Mouse (Mus musculus) lung, embryonic 14.5 days (tissue): ENCODE measurements around the gene Drosha. TPM values are rescaled to one million over a fixed set of nuclear protein-coding genes. Genes with fewer than 3 reads are reported as not detected.

Experiments
- ATAC-seq: fragments of 200-750 bp; cut with Nextera tagmentation; 2 replicates; pipeline ENCODE4 v1.8.0; 2017; ENCODE audit warnings: mild to moderate bottlenecking, moderate TSS enrichment, moderate library complexity; ENCODE audit not compliant: insufficient read depth
- DNase-seq: peaks from one replicate; pipeline ENCODE4 v3.0.0-alpha.2; 2015
- H3K27ac ChIP-seq: fragments of 300-500 bp; sonication (generic); 2 replicates; pipeline ENCODE4 v1.5.1; 2014; ENCODE audit warnings: low read depth, mild to moderate bottlenecking, moderate library complexity
- H3K27me3 ChIP-seq: fragments of 300-500 bp; sonication (generic); 2 replicates; pipeline ENCODE4 v1.6.1; 2014; ENCODE audit warnings: low read length, control low read depth; ENCODE audit not compliant: insufficient read depth
- H3K36me3 ChIP-seq: fragments of 300-500 bp; sonication (generic); 2 replicates; pipeline ENCODE4 v1.6.1; 2014; ENCODE audit warnings: control low read depth; ENCODE audit not compliant: insufficient read depth
- H3K4me1 ChIP-seq: fragments of 300-500 bp; sonication (generic); 2 replicates; pipeline ENCODE4 v1.6.1; 2014; ENCODE audit warnings: antibody characterized with exemption, control low read depth; ENCODE audit not compliant: insufficient read depth
- H3K4me2 ChIP-seq: fragments of 300-500 bp; sonication (generic); 2 replicates; pipeline ENCODE4 v1.6.1; 2014; ENCODE audit warnings: mild to moderate bottlenecking
- H3K4me3 ChIP-seq: fragments of 300-500 bp; sonication (generic); 2 replicates; pipeline ENCODE4 v1.5.1; 2014; ENCODE audit warnings: low read depth, low read length
- H3K9ac ChIP-seq: fragments of 300-500 bp; sonication (generic); 2 replicates; pipeline ENCODE4 v1.6.1; 2014
- H3K9me3 ChIP-seq: fragments of 300-500 bp; sonication (generic); 2 replicates; pipeline ENCODE4 v1.6.1; 2016; ENCODE audit warnings: low read depth, low read length, control low read depth
- CTCF ChIP-seq: IDR thresholded peaks from 2 replicates; pipeline ENCODE4 v1.5.1; 2016; ENCODE audit warnings: antibody characterized with exemption, low read depth
- WGBS: fragments of 180-500 bp; shearing (Covaris S2); extraction: QIAGEN DNeasy Blood & Tissue Kit; methylation state at CpG from one replicate; pipeline ENCODE4 v1.1.7; 2014; 5-methylcytosine and 5-hydroxymethylcytosine counted together
- polyA plus RNA-seq: library from polyadenylated mRNA; unstranded; fragments of >200 nt; fragmentation: Nextera tagmentation; extraction: Ambion mirVana; gene quantifications from 2 replicates; pipeline ENCODE4 v1.2.1, GENCODE M21; 2014

Gene Drosha
- polyA plus RNA-seq: 42.3 TPM in 2 replicates

DNA sequence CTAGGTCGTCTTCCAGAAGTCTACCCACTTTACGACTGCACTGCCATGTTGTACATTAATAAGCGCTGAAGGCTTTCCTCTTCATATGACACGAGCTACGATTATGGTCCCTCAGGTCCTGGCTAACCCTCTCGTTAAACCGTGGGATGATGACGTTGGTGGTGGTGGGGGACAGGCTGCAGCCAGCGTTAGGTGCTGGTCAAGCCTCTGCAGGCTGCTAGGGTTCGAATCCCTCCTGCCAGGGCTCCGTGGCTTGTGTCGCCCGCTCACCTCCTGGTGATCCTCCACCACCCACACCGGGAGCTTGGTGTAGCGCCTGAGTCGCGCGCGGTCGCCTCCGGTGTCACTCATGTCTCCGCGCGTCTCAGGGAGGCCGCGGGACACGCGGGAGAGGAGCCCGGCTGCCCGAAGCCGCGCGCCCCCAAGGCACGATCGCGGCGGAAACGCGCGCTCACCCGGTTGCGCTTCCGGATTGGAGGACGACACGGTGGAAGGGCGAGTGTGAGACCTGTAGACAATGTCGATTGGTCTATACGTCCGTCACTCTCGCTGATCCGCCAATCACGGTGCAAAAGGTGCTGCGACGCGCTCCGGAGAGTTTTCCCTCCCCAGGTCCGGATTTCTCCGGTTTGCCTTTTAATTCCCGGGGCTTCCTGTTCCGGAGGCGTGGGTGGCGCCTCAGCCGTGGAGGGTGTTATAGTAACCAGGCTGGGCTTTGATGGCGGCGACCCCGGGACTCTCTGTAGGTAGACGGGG is at the start of gene Drosha, which contains the start of gene 6030458C11Rik:
Gene Drosha (plus strand): TSS at position 619 of the 756 bp plus-strand sequence.
Gene 6030458C11Rik (minus strand): TSS at position 453 of the 756 bp plus-strand sequence.
- Histone ChIP-seq H3K4me3 (peak within 1 kb of the TSS; percentile 94), H3K27ac (peak within 1 kb of the TSS; percentile 79), H3K4me1 (peaks cover 10% of the 10 kb centered on the region; the same call in 1 of the 2 replicates), H3K9ac (peak within 1 kb of the TSS; percentile 96), H3K36me3 (peaks cover 46% of the 10 kb centered on the region), H3K9me3 (no peaks in the 10 kb centered on the region), H3K4me2 (peak within 1 kb of the TSS; percentile 70), H3K27me3 (no peaks in the 10 kb centered on the region)
- TF ChIP-seq CTCF: no peak
- DNase-seq (peak; percentile 100), ATAC-seq (peak; percentile 100)
- WGBS: under 1% methylated on average over 67 of the region's 67 CpGs

DNA sequence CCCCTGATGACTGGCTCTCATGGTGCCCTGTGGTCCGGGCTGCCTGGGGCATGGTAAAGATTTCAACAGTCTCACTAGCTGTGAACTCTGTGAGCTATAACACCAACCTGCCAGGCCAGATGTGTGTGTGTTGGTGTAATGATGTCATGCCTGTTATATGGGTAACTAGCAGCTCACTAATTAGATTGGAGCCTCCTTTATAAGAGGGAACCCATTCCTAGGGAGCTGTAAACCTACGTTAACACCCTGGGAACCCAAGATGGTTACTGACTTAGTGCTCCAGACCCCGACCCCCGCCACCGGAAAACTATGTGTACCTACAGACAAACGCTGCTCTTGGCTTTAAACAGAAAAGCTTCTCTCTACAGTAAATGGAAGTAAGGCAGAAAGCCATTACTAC is 43.3 kb upstream of the Drosha start:
- no peaks in the 10 kb centered on the region for H3K4me1 ChIP-seq
- H3K36me3 ChIP-seq: no peaks in the 10 kb centered on the region
- ATAC-seq (no peak), DNase-seq (no peak)
- 76% methylated on average over 6 of the region's 6 CpGs for WGBS
- H3K27me3 ChIP-seq: no peaks in the 10 kb centered on the region
- H3K4me2 ChIP-seq: no peak overlapping the region
- H3K9me3 ChIP-seq: no peaks in the 10 kb centered on the region
- H3K4me3 ChIP-seq: no peak overlapping the region
- TF ChIP-seq CTCF: no peak
- no peak overlapping the region for H3K27ac ChIP-seq
- no peak overlapping the region for H3K9ac ChIP-seq

DNA sequence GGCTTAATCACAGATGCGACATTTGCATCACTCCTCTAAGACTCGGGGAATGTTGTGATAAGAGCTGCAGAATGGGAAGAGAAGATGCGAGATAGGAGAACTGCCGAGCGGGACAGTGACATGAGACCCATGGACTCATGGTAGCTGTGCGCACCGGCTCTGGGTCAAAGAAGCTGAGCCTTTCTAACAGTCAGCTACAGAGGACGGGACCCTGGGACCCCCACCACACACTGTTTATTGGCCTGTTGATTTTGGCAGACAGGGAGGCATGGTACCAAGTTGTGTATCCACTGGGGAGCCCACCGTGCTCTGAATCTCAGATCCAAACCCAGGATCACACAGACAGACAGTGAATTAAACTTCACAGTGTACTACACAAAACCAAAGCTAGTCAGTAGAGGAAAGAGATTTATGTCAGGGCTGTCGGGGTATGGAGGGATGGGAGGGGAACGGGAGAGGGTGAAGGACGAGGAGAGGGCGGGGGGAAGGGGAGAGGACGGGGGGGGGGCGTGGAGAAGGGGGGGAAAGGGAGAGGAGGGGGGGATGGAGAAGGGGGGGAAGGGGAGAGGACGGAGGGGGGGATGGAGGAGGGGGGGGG is 42.8 kb upstream of the Drosha start:
- Histone ChIP-seq H3K9ac (no peak overlapping the region), H3K9me3 (no peaks in the 10 kb centered on the region), H3K4me1 (no peaks in the 10 kb centered on the region), H3K4me2 (no peak overlapping the region), H3K27ac (no peak overlapping the region), H3K36me3 (no peaks in the 10 kb centered on the region), H3K4me3 (no peak overlapping the region), H3K27me3 (no peaks in the 10 kb centered on the region)
- no peak for DNase-seq
- no peak for ATAC-seq
- WGBS: 40% methylated on average over 13 of the region's 16 CpGs
- TF ChIP-seq CTCF: no peak

DNA sequence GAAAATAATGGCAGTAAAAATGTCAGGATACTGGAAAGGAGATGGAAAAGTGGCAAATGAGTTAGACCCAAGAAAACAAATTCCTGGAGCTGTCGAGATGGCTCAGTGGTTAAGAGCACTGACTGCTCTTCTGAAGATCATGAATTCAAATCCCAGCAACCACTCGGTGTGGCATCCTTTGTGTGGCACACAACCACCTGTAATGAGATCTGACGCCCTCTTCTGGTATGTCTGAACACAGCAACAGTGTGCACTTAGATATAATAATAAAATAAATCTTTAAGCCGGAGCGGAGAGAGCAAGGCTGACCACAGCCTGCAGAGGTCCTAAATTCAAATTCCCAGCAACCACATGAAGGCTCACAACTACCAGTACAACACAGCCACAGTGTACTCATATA is 36.1 kb upstream of the Drosha start:
- ATAC-seq (no peak), DNase-seq (no peak)
- TF ChIP-seq CTCF: no peak
- WGBS: 79% methylated on average over 5 of the region's 5 CpGs
- Histone ChIP-seq H3K4me3 (no peak overlapping the region), H3K9ac (no peak overlapping the region), H3K27ac (no peak overlapping the region), H3K4me1 (no peaks in the 10 kb centered on the region), H3K4me2 (no peak overlapping the region), H3K36me3 (no peaks in the 10 kb centered on the region), H3K27me3 (no peaks in the 10 kb centered on the region), H3K9me3 (no peaks in the 10 kb centered on the region)

DNA sequence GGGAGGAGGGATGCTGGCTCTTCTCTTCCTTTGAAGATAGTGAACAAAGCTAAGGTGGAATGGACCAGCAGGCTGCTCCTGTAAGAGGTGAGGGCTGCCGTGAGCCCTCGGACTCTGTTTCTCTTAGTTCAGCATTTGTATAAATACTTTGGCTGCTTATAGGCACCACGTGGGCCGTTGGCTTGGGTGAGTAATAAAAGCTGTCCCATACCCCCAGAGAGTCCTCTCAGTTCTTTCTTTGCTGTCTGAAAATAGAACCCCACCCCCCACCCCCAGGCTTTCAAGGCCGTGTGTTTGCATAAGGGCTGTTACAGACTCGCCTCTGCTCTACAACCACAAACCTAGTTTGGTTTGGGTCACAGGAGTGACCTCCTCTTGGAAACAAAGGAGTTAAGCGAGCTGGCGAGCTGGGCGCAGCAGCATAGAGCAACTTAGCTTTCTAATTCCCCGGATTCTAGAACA is 35.2 kb upstream of the Drosha start:
- Histone ChIP-seq H3K4me1 (no peaks in the 10 kb centered on the region), H3K27ac (0 out of 2 replicates have a peak overlapping the region, but pooled peaks have one; percentile 44), H3K9me3 (no peaks in the 10 kb centered on the region), H3K4me2 (peak overlapping the region; percentile 21; the same call in 1 of the 2 replicates), H3K36me3 (no peaks in the 10 kb centered on the region), H3K4me3 (no peak overlapping the region), H3K27me3 (no peaks in the 10 kb centered on the region), H3K9ac (no peak overlapping the region)
- peak; percentile 52 for DNase-seq
- no peak for TF ChIP-seq CTCF
- 18% methylated on average over 10 of the region's 10 CpGs for WGBS
- ATAC-seq: peak; percentile 81

DNA sequence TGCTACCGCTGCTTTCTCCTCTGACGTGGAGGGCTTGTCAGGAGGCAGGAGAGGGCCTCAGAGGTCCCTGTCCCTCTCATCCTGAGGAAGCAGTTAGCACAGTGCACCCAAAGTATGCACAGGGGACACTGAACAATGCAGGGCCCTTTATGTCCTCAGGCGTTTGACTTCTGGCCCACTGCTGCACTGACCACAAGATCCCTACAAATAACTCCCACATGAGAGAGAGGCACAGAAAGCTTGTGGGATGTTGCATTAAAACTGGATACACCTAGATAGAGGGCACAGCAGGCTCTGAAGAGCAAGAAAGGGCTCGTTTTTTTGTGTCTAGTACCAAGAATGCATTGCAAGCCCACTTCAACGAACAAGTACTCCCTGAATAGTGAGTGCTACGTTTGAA is 30.3 kb upstream of the Drosha start:
- Histone ChIP-seq H3K9me3 (no peaks in the 10 kb centered on the region), H3K4me1 (no peaks in the 10 kb centered on the region), H3K4me3 (no peak overlapping the region), H3K36me3 (no peaks in the 10 kb centered on the region), H3K27ac (no peak overlapping the region), H3K9ac (no peak overlapping the region), H3K27me3 (no peaks in the 10 kb centered on the region), H3K4me2 (no peak overlapping the region)
- TF ChIP-seq CTCF: no peak
- DNase-seq (no peak), ATAC-seq (no peak)
- WGBS: 63% methylated on average over 6 of the region's 6 CpGs

DNA sequence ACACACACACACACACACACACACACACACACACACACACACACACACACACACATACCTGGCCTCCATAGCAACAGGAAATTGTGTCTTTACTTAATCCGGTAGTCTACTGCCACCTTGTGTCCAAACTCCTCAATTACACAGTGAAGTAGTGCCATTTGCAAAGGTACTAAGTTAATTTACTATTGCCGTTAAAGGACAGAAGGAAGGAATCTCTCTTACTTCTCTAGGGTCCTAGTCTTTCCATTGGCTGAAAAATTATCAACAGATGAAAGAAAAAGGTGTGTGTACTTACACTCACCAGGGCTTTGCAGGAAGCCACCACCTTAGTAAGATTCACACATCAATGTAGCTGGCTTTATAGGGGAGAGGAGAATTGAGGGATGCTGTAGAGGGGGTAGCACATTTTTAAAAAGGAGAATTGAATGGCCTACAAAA is 29.1 kb upstream of the Drosha start:
- H3K27me3 ChIP-seq: no peaks in the 10 kb centered on the region
- no peak overlapping the region for H3K9ac ChIP-seq
- 2% methylated on average over 2 of the region's 2 CpGs for WGBS
- no peak overlapping the region for H3K27ac ChIP-seq
- no peak overlapping the region for H3K4me3 ChIP-seq
- peak; percentile 87 for TF ChIP-seq CTCF
- no peaks in the 10 kb centered on the region for H3K9me3 ChIP-seq
- no peak overlapping the region for H3K4me2 ChIP-seq
- H3K36me3 ChIP-seq: no peaks in the 10 kb centered on the region
- ATAC-seq (peak; percentile 39; the same call in 1 of the 2 replicates), DNase-seq (peak; percentile 95)
- no peaks in the 10 kb centered on the region for H3K4me1 ChIP-seq
